Mouse (Mus musculus) gastrocnemius, postnatal 10 days (tissue): ENCODE results near the gene Sh3gl3. TPM values are rescaled to one million over a fixed set of nuclear protein-coding genes. Genes with fewer than 3 reads are reported as not detected.

Experiments
- DNase-seq: peaks from one replicate; pipeline ENCODE4 v3.0.0; 2021; ENCODE audit warnings: mixed read lengths
- long read RNA-seq, 2 experiments: library from polyadenylated mRNA; stranded (forward); transcript quantifications; one replicate each; pipeline ENCODE4 v2.0.0; 2021
- total RNA-seq, 2 experiments: library from RNA; stranded (reverse); gene quantifications; 2 replicates each; pipeline ENCODE4 v1.2.3; 2021

The Sh3gl3 gene
- total RNA-seq: 1 to 10 TPM; 3.2 to 3.8 TPM
- long read RNA-seq, experiment 1, partial matches to known transcripts: 0 of 2 reads
- long read RNA-seq, experiment 1, other reads (novel, unspliced or antisense): 1 of 2 reads
- long read RNA-seq, experiment 2, transcript Sh3gl3-201 (9 exons, 1,647 nt): major isoform, 6 of 8 reads
- long read RNA-seq, experiment 2, partial matches to known transcripts: 1 of 8 reads
- long read RNA-seq, experiment 2, other reads (novel, unspliced or antisense): 1 of 8 reads

DNA sequence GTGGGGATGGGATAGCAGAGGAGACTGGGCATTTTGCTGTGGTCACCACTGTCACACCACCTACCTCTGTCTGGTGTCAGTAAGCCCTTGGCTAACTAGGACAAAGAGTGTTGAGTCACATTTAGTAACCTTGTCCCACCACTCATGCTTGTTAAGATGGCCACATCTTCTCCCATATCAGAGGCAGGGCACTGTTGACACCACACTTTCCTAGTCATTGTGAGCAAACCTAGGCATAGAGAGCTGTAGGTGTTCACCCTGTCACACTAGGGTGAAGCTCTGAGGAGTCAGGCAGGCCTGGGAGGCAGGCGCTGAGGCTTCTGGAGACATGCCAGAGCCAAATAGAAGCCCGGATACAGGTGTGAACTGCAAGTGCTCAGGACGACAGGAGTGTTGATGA lies at the start of gene Sh3gl3:
Gene Sh3gl3 (plus strand): TSS at position 301 of the 400 bp plus-strand sequence.
- DNase-seq: no peak

DNA sequence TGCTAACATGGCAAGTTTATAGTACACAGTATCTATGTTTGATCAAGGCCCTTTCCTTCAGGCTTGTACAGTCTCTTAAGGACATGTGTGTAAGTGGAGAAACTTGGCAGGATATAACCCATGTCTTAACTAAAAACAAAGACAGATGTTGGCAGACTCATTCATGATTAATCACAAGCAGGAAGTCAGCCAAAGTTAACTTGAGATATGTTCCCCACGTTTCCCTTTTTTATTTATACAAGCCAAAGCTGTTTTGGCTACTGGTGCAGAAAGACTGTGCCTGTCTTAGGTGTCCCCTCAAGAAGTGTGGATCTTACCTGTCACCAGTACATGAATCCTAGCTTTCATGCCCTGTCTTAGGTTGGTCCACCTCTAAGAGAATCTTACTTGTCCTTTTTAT lies 35.4 kb upstream of the Sh3gl3 start:
- no peak for DNase-seq

DNA sequence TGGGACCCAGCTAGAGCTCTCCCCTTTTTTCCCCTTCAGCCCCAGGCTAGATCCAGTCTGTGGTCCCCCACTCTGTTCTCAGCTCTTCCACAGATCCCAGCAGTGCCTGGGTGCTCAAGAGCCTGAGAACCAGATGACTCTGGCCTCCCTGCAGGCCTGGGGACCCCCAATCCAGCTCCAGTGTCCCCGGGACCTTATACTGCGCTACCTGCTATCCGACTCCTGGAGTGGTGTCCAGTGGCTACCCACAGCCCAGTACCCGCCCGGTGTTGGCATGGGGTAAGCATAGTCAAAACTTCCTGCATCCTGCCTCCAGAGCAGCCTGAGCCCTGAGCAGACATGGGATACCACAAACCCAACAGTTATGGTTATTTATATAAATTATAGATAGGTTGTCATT lies 26.5 kb upstream of the Sh3gl3 start:
- no peak for DNase-seq

DNA sequence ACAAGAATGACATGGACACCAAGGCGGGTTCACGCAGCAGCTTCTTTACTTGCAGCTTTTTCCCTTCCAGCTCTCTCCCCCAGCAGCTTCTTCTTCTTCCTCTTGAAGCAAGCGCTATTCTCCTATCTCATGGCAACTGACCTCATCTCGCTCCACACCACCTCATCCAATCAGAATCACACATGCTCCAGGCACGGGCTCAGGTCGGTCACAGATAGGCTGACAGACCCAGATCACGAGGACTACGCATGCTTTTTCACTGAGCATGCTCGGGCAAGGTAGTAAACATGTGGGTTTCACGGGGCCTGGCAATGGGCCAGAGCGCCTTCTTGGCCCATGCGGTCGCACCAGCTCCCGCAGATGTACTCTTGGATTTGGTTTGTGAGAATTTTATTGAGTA lies 9.0 kb upstream of the Sh3gl3 start:
- DNase-seq: no peak

DNA sequence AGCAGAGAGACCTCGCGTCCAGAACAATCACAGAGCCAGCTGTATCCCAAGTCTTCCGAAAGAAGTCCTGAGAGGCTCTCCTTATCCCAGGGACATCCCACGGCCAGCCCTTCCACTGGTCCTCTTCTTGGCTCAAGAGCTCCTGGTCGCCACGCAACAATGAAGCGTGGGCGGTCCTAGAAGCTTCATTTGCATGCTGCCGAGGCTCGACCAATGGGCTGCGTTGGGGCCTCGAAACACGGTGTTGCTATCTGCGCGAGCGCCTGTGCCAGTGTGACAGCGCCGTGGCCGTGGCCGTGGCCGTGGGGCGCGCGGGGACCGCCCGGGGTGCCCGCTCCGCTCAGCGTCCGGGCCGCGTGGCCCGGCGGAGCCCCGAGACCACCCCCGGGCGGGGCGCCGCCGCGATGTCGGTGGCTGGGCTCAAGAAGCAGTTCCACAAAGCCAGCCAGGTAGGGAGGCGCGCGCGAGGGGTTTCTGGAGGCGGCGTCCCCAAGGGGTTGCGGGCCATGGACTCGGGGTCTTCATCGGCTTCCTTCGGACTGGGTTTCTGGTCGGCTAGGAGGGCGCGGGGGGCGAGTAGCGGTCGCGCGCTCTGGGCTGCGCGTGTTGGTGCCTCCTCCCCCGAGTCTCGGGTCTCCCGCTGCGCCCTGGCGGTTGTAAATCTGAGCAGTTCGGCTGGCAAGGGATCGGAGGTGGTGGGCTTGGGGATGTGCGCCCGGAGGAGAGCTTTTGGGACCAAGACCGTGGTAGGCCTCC lies 1.1 kb downstream of the Sh3gl3 start:
- peak; percentile 76 for DNase-seq

DNA sequence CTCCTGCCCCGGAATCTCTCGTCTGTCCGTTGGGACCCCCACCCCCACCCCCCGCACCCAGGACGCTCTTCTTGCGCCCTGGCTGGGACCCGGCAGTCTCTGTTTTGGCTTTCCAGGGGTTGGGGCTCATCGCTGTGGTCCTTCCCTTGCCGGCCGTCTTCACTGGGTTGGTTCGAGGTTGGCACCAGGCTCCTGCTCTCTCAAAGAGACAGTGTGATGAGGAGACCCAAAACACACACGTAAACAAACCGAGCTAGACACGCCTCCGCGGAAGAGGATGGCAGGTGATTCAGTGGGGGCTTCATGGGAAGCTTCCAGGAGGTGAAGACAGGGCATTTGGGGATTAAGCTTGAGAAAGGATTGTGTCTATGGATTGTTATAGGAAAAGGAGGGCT lies 1.7 kb downstream of the Sh3gl3 start:
- DNase-seq: no peak

DNA sequence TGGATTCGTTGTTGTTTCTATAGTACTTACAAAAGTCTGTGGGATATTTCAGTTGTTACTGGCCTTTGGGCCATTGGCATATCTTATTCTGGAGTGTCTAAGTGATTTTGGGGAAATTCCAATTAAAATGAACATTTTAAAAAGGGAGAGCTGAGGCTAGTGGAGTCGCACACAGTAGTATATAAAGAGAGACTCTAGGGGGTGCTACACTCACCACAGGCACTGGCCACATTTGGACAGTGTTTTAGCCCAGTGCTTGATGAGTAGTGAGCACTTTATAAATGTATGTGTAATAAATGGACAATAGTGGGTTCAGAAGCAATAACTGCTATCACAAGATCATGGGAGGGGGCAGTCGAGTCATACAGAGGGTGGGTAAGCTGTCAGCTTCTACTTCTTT lies 2.6 kb downstream of the Sh3gl3 start:
- DNase-seq: no peak

DNA sequence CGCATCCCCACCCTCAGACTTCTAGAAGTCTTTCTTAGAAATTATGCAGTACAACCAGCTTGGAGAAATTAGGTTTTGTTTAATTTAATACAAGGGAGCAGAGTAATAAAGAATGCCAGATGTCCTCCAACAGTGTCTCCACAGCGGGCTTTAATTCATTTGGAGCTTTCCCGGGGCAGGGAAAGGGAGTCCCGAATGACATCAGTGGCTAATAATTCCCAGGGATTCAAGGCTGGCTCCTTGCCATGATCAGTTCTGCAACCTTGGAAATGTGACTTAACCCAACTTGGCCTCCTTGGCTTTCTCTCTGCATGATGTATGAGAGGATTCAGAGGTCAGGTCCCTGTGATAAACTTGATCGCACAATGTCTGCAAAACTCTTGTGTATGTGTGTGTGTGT lies 3.7 kb downstream of the Sh3gl3 start:
- no peak for DNase-seq

DNA sequence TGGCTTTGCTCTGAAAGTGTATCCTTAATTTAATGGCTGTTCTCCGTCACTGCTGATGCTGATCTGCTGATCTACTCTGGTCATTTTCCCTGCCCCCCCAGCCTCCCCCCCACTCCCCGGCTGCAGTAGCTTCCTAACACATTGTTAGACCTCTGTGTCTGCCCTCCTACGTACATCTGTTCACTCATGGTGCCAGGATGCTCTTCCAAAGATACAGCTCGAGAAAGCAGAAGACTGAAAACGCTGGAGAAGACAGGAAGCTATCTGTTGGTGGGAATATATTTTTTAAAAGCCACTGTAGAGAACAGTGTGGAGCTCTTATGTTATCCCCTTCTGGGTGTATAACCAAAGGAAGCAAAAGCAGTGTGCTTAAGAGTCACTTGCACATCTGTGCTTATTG lies 7.3 kb downstream of the Sh3gl3 start:
- DNase-seq: no peak

DNA sequence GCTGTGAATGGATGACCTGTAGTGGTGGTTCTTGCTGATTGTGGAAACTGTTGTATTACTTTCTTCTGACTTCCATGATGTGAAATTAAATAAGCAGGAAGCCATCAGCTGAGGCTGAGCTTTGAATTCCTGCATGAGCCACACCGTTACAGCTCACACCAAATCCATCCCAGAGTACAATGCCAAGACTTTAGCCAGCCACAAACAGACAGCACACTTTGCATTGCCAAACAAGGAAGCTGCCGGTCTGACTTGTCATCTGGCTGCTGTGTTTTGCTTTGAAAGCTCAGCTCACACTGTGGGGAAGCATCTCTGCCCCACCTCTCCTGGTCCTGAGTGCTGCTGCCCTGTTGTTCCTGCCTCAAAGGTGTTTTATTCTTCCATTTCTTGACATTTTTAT lies 9.1 kb downstream of the Sh3gl3 start:
- no peak for DNase-seq

DNA sequence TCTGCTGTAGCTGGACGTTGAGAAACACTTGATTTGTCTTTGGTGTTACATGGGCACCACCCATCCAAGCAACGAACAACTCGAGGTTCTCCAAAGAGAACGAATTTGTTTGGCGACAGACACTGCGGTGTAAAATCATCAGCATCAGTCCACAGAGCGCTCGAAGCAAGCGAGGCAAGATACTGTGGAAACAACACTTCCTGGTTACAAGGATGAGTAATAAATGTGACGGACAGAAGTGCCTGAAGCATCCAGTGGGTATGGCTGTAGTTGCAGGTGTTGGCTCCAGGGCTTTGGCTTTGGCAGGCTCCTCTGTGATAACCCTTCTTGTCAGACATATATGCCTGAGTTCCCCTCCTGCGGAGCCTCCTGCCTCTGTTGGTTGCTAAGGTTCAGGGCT lies 18.0 kb downstream of the Sh3gl3 start:
- DNase-seq: no peak

DNA sequence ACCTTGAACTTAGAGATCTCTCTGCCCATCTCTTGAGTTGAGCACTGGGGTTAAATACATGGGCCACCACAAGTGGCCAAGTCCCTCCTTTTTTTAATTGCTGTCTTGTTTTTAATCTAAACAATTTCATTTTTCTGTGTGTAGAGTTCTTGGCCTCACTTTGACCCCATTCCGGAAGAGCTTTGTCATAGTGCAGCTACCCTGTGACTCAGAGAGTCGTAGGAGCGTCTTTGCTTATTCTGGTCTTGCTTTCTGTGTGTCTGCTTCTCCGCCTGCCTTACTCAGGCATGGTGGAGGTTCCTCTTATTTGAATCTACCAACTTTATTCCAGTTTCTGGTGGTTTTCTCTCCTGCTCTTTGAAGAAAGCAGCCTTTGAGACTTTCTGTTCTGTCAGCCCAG lies 18.9 kb downstream of the Sh3gl3 start:
- no peak for DNase-seq

DNA sequence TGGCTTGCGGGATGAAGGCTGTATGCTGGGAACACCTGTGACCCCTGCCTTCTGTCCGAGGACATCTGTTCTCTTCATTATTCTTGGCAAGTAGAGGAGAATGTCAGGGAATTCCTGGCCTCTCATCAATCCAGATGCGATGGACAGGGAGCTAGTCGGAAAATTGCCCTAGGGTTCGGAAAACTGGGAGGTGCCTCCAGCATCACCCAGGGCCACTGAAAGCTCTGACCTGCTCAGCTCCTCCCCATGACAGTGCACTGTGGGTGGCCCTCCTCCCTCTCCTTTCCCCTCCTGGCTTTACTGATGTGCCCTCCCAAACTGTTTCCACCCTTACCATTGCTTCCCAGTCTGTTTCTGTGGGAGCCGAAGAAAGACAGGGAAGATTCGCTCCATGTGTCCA lies 29.5 kb downstream of the Sh3gl3 start:
- no peak for DNase-seq

DNA sequence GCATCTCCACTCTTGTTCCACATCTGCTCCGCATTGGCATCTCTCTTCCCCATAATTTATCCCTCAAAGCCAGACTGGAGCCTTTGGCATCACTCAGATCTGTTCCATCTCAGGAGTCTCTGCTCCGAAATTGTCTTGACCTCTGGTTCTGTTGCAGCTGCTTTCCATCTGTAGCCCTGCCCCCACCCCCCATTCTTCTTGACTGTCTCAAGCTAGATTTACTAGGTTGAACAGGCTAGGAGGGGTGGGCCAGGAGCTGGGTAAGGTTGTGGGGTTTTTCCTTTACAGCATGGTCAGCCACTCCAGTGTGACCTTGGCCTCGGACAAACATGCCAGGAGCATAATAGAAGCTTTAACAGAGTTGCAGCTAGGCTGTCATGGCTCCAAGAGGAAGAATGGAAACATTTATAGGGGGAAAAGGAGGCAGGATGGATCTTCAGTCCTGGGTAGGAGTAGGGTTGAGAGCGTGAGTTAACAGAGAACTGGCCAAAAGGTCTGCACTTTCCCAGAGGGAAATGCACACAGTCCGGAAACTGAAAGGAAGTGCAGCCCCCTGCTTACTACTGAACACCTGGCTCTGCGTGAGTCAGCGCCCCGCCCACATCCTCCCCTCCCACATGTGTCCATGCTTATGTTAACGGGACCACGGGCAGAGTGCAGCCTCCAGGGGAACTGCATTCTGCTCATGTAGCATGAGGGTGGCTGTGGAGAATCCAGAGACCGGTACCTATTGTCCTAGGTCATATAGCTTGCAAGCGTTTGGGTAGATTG lies 30.6 kb downstream of the Sh3gl3 start:
- DNase-seq: no peak

DNA sequence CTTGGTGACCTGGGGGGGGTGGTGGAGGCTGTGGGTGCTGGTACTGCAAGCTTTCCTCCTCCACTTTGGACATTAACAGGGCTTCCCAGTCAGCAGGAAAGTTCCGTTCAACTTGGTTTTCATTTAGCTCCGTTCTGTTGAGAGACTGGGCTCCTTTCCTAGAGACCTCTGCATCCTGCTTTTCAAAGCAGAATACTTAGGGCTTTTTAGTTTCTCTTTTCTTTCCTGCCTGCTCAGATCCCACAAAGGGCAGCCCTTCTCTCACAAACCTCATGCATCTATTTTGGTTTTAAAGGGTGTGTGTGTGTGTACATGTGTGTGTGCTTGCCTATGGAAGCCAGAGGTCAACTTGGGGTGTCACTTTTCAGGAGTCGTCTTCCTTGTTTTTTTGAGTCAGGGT lies 31.3 kb downstream of the Sh3gl3 start:
- no peak for DNase-seq

DNA sequence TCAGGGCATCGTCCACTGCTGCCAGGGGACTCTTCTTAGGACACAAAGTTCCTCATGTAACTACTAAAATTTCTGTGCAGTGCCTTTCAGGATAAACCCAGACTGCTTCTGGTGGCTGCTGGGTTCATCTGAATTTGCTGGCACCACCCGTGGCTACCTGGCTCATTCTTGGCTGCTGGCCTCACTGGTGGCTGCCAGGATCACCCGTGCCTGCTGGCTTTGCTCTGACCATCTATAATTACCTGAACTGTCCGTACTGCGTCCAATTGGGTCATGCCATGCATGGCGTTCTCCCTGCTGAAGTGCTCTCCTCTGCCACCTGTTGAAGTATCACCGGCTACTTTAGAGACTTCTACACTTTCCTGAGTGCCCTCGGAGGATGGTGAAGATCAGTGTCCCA lies 33.1 kb downstream of the Sh3gl3 start:
- no peak for DNase-seq

DNA sequence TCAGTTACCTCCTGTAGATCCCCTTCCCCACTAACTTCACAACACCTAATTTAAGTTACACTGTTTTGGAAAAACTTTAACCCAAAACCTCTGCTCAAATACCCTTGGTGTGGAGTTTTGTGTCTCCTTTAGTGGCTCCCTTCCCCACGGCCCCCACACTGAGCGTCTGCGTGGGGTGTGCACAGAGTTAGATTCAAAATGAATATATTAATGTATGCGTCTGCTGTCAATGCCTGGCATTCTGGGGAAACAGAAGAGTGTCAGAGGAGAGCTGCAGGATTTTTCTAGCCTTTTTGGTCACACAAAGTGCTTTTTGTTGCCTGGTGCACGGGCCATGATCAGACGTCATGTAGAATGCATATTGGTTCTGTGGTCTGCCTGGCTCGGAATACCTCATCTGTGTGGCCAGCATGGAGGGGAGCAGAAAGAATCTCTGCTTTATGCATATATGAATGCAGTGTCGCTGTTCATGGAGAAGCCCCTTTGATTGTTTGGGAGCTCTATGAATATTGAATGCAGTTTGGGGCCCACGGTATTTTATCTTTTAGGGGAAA lies 47.8 kb downstream of the Sh3gl3 start:
- no peak for DNase-seq

DNA sequence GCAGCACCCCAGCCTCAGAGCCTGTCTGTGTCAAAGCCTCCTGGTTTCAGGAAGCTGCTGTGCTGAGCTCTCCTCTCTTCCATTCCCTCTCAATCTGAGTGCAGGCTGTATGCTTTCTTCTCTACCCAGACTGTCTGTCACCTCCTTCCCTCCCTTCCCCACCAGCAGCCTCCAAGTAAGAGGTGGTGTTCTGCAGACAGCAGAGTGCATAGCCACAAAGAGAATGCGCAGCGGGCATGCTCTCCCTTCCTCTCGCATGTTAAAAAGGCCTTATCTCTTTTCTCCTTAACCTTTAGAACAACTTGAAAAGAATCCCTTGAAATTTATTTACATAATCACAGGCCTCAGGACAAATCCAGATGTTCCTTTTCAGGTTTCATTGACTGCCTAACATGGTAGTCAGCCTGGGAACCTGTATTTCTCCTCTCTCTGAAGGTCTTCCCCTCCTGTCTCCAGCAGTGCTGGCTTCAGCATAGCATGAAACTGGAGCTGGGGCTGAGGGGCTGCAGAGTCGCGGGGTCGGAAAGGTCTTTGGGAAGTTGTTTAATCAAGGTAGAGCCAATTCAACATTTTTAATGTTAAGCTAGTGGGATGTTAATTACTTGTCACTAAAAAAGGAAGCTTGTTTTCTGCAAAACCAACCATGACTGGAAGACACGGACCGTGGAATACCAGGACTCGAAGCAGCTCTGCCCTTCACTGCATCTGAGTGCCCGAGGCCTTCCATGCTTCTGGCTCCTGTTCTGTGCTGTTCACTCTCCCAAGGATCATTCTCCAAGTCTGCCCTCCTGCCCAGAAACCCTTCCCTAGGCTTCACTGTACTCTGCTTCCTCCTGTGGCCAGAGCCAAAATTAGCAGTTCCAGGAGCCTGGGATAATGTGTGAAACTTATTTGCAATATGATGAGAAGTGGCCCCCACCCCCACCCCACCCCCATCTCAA lies 50.5 kb downstream of the Sh3gl3 start:
- no peak for DNase-seq

DNA sequence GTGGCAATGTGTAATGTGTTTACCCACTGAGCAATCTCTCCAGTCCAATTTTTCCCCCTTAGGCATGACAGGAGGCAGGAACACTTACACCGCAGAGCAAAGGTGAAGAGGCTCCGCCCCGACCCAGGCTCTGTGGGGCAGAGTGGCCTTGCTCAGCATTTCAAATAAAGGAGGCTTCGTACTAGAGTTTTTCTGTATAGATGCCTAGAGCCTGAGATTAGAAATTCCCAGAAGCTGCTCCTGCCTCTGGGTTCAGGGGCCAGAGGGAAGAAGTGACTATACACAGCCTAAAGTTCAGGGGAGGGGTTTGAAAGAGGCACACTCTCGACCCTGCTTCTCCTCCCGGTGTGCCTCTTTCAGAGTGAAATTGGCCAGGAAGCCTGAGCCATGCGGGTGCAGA lies 59.6 kb downstream of the Sh3gl3 start:
- no peak for DNase-seq

DNA sequence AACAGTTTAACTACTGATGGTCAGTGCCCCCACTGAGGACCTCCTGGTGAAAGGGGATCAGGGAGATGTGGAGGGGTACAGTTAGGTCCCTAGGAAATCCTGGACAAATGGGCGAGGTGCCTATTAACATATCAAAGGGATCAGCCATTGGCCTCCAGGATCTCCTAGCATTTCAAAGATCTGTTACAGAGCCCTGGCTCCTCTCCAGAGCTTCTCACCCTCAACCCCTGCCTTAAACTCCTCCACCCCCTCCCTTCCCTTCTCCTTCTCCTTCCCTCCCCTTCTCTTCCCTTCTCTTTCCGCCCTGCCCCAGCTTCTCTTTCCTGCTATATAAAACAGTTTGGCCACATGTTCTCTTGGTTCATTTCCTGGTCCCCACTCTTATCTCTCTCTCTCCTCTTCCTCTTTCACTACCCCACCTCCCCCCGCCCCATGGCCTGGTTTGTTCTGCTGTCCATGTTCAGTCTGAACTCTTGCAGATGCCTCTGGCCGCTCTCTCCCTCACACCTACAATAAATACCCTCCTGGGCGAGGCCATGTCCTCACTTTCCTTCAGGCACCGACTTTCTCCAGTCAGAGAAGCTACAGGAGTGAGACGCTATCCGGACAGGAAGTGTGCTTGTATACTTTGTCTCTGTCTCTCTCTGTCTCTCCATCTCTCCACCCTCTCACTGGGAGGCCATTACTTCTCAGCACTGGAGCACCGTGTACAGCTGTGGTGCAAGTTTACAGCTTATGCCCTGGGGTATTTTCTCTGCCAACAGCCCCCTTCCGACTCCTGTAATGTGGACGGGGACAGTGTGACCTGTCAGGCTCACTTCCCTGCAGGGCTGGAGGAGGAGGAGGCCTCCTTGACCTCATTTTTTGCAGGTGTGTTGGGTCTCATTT lies 60.6 kb downstream of the Sh3gl3 start:
- no peak for DNase-seq

DNA sequence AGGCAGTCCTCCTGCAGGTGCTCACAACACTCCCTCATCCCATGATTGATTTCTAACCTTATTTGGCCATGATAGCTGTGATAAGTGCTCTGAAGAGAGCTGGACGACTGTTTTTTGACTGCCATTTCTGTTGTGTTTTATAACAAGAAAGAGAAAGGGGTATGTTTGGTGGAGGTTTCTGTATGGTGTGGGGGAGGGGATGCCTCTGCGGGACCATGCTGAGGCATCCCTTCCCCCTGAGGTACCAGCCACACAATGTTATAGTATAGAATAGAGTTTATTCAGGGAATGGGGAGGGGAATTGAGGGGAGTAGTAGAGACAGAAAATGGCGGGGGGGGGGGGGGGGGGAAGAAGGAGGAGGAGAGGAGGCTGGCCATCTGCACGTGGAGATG lies 61.3 kb downstream of the Sh3gl3 start:
- no peak for DNase-seq
